Comparison of ENCODE assay signal across 20 mouse cellular contexts in the genomic region with DNA sequence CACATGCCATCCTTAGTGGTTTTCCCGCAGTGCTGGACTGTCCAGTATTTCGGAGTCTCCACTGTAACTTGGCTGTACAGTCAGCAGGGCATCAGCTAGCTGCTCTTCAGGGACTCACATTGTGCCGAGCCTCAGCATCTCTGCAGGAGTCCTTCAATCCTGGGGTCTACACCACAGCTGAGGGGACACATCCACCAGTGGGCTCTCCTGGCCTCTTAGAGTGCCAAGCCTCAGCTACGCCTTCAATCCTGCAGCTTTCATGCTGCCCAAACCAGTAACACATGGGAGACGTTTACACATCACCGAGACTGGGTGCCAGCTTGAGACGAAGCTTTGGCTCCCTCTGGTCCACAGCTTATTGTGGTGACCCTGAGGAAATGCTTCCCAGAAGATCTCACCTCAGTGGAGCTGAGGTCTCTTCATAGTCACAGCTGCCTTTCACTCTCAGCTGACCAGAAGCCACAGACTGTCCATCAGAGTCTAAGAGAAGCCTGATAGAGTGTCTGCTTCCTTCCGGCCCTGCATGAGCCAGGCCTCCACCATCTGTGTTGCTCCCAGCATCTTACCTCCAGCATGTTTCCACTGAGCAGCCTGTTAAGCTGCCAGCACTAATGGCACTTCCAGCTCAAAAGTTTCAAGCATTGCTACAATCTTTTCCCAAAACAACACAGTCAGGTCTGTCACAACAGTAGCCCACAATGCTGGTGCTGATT. TPM values are rescaled to one million over a fixed set of nuclear protein-coding genes. Genes with fewer than 3 reads are reported as not detected.
DNase-seq lines count a peak whose midpoint lies in the region; ATAC-seq and TF ChIP-seq lines count a peak whose summit lies in the region.
"Had no signal": no experiment of that assay in that cellular context is flagged by ENCODE, and none has a peak within 500 bp of the region (broad histone marks: within the 10 kb centered on the region; RNA-seq: fewer than 3 reads in every experiment).

No protein-coding gene starts in this region.

- H3K4me3 ChIP-seq in embryonic facial prominence, embryonic 15.5 days (replicated peaks) = no peak overlapping the region
- H3K4me3 ChIP-seq in embryonic facial prominence, embryonic 10.5 days = no peak overlapping the region
- H3K4me3 ChIP-seq in kidney, postnatal 0 days (replicated peaks; ENCODE audit: low read depth, low read length) = no peak overlapping the region
- no peak overlapping the region for H3K4me3 ChIP-seq in midbrain, embryonic 16.5 days (ENCODE audit: low read depth, low read length)
- H3K4me3 ChIP-seq: gastrocnemius, adult 2 months; limb, embryonic 12.5 days; liver, embryonic 13.5 days; midbrain, embryonic 13.5 days had no signal

- 83% methylated on average over 8 of the region's 8 CpGs for WGBS in embryonic facial prominence, embryonic 15.5 days
- 90% methylated on average over 8 of the region's 8 CpGs for WGBS in embryonic facial prominence, embryonic 10.5 days
- 88% methylated on average over 8 of the region's 8 CpGs for WGBS in kidney, postnatal 0 days
- WGBS in midbrain, embryonic 16.5 days = 90% methylated on average over 8 of the region's 8 CpGs

- no peaks in the 10 kb centered on the region for H3K27me3 ChIP-seq in embryonic facial prominence, embryonic 15.5 days
- no peaks in the 10 kb centered on the region for H3K27me3 ChIP-seq in embryonic facial prominence, embryonic 10.5 days (replicated peaks; ENCODE audit: low read depth, poor library complexity, severe bottlenecking)
- no peaks in the 10 kb centered on the region for H3K27me3 ChIP-seq in kidney, postnatal 0 days (ENCODE audit: insufficient read depth, low read length)
- no peaks in the 10 kb centered on the region for H3K27me3 ChIP-seq in midbrain, embryonic 16.5 days (ENCODE audit: control insufficient read depth, insufficient read depth, low read depth, low read length)
- H3K27me3 ChIP-seq: limb, embryonic 12.5 days; liver, embryonic 13.5 days; midbrain, embryonic 13.5 days had no signal

- no peaks in the 10 kb centered on the region for H3K9me3 ChIP-seq in embryonic facial prominence, embryonic 15.5 days (replicated peaks)
- peaks cover 4% of the 10 kb centered on the region; the same call in 1 of the 2 replicates for H3K9me3 ChIP-seq in embryonic facial prominence, embryonic 10.5 days
- no peaks in the 10 kb centered on the region for H3K9me3 ChIP-seq in kidney, postnatal 0 days (replicated peaks; ENCODE audit: low read length)
- H3K9me3 ChIP-seq in midbrain, embryonic 16.5 days (replicated peaks; ENCODE audit: control insufficient read depth, low read length, poor library complexity, severe bottlenecking) = no peaks in the 10 kb centered on the region
- H3K9me3 ChIP-seq: limb, embryonic 12.5 days; liver, embryonic 13.5 days; midbrain, embryonic 13.5 days had no signal

- no peak for TF ChIP-seq CTCF in kidney, postnatal 0 days (IDR thresholded peaks at IDR 0.05; ENCODE audit: low read depth)

- no peaks in the 10 kb centered on the region for H3K4me1 ChIP-seq in embryonic facial prominence, embryonic 15.5 days
- H3K4me1 ChIP-seq in embryonic facial prominence, embryonic 10.5 days = no peaks in the 10 kb centered on the region
- no peaks in the 10 kb centered on the region for H3K4me1 ChIP-seq in kidney, postnatal 0 days (replicated peaks; ENCODE audit: insufficient read depth, low read length)
- H3K4me1 ChIP-seq in midbrain, embryonic 16.5 days (ENCODE audit: control insufficient read depth, insufficient read depth, low read length) = no peaks in the 10 kb centered on the region
- H3K4me1 ChIP-seq: limb, embryonic 12.5 days had no signal

- H3K36me3 ChIP-seq in embryonic facial prominence, embryonic 15.5 days = peaks cover 36% of the 10 kb centered on the region
- H3K36me3 ChIP-seq in embryonic facial prominence, embryonic 10.5 days (replicated peaks) = peaks cover 68% of the 10 kb centered on the region
- peaks cover 13% of the 10 kb centered on the region for H3K36me3 ChIP-seq in kidney, postnatal 0 days (ENCODE audit: insufficient read depth, low read length)
- peaks cover 28% of the 10 kb centered on the region for H3K36me3 ChIP-seq in midbrain, embryonic 16.5 days (ENCODE audit: control insufficient read depth, insufficient read depth, low read length)

- no peak overlapping the region for H3K4me2 ChIP-seq in embryonic facial prominence, embryonic 15.5 days (replicated peaks)
- no peak overlapping the region for H3K4me2 ChIP-seq in kidney, postnatal 0 days (ENCODE audit: low read length)
- H3K4me2 ChIP-seq in midbrain, embryonic 16.5 days (ENCODE audit: low read length) = no peak overlapping the region
- H3K4me2 ChIP-seq: heart, embryonic 11.5 days; limb, embryonic 12.5 days; liver, embryonic 13.5 days; midbrain, embryonic 13.5 days had no signal

- peak; percentile 39; the same call in 1 of the 2 replicates for ATAC-seq in embryonic facial prominence, embryonic 15.5 days (ENCODE audit: insufficient number of reproducible peaks, low FRiP score, low TSS enrichment, low read depth)
- ATAC-seq in kidney, postnatal 0 days (replicated peaks; ENCODE audit: low FRiP score, low read depth) = no peak
- no peak for ATAC-seq in midbrain, embryonic 16.5 days
- ATAC-seq: CD4-positive, CD25-positive, alpha-beta regulatory T cell, adult 4 months; hindbrain, postnatal 0 days; intestine, embryonic 16.5 days; midbrain, embryonic 13.5 days had no signal

- H3K9ac ChIP-seq in embryonic facial prominence, embryonic 15.5 days = no peak overlapping the region
- H3K9ac ChIP-seq in kidney, postnatal 0 days (ENCODE audit: low read depth, low read length) = no peak overlapping the region
- H3K9ac ChIP-seq in midbrain, embryonic 16.5 days (ENCODE audit: low read depth, low read length) = no peak overlapping the region
- H3K9ac ChIP-seq: limb, embryonic 12.5 days; liver, embryonic 13.5 days; midbrain, embryonic 13.5 days had no signal

- DNase-seq in embryonic facial prominence, embryonic 10.5 days (ENCODE audit: low spot score) = no peak
- no peak for DNase-seq in kidney, postnatal 0 days (ENCODE audit: low spot score)
- DNase-seq in kidney, postnatal 4 days = no peak
- peak; percentile 58 for DNase-seq in cerebellum, adult 9-10 months
- DNase-seq in lung, postnatal 10 days = no peak
- DNase-seq: adrenal gland, postnatal 25 days; gastrocnemius, adult 2 months; layer of hippocampus, postnatal 36 days; liver, embryonic 13.5 days; lung, adult 2 months; right cerebral cortex, postnatal 14 days; spleen, adult 18-20 months had no signal

- H3K27ac ChIP-seq in embryonic facial prominence, embryonic 15.5 days (replicated peaks) = no peak overlapping the region
- H3K27ac ChIP-seq in embryonic facial prominence, embryonic 10.5 days (replicated peaks) = no peak overlapping the region
- H3K27ac ChIP-seq in kidney, postnatal 0 days = 0 out of 2 replicates have a peak overlapping the region, but pooled peaks have one; percentile 1
- no peak overlapping the region for H3K27ac ChIP-seq in midbrain, embryonic 16.5 days (ENCODE audit: low read length)
- H3K27ac ChIP-seq: gastrocnemius, adult 2 months; hindbrain, postnatal 0 days; limb, embryonic 12.5 days; liver, embryonic 13.5 days; midbrain, embryonic 13.5 days had no signal

RNA-seq across cellular contexts. Expression of a gene that starts 54.5 kb away (rescaled TPM):
- 16.8 and 17.5 TPM in 2 replicates for polyA plus RNA-seq in embryonic facial prominence, embryonic 15.5 days (2015; fragmentation: Nextera tagmentation; extraction: Ambion mirVana)
- 18.1 and 19.0 TPM in 2 replicates for polyA plus RNA-seq in embryonic facial prominence, embryonic 10.5 days (2016; fragmentation: Nextera tagmentation; extraction: Ambion mirVana)
- 13.9 and 16.4 TPM in 2 replicates for polyA plus RNA-seq in kidney, postnatal 0 days (2015; fragmentation: Nextera tagmentation; extraction: Ambion mirVana)
- polyA plus RNA-seq in midbrain, embryonic 16.5 days (2015; fragmentation: Nextera tagmentation; extraction: Ambion mirVana) = 39.5 and 40.2 TPM in 2 replicates
